Mouse (Mus musculus): ENCODE data around the gene Ran. TPM values are rescaled to one million over a fixed set of nuclear protein-coding genes. Genes with fewer than 3 reads are reported as not detected.

Gene Ran
- polyA plus RNA-seq, 1 experiment from 2014 or later = 437 TPM

DNA sequence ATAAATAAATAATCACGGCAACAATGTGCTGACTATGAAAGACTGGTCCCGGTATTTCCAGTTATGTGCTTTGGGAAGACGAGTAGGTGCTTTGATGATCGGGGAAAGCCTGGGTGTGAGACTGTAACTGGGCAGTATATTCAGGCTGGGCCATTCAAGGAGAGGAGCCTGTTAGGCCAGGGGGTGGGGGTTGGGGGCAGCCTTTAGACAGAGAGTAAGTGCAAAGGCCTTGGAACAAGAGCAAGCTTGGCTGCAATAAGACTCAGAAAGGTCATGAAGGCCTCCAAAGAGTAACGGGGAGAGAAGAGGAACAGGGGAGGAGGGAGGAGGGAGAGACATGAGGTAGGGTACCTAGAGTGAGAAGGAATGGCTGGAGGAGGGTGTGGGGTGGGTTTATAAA, 4.3 kb upstream of the Ran start:
- no peak overlapping the region for H3K27ac ChIP-seq (replicated peaks)
- no peaks in the 10 kb centered on the region for H3K27me3 ChIP-seq
- H3K4me1 ChIP-seq = 0 out of 2 replicates have a peak, but pooled peaks cover 3% of the 10 kb centered on the region
- ATAC-seq (ENCODE audit: insufficient number of reproducible peaks, low FRiP score, low TSS enrichment, low read depth) = no peak
- H3K4me2 ChIP-seq (replicated peaks) = no peak overlapping the region
- 81% methylated on average over 5 of the region's 5 CpGs for WGBS
- no peak overlapping the region for H3K9ac ChIP-seq
- no peaks in the 10 kb centered on the region for H3K36me3 ChIP-seq
- H3K9me3 ChIP-seq (replicated peaks) = no peaks in the 10 kb centered on the region
- H3K4me3 ChIP-seq (replicated peaks) = no peak overlapping the region

DNA sequence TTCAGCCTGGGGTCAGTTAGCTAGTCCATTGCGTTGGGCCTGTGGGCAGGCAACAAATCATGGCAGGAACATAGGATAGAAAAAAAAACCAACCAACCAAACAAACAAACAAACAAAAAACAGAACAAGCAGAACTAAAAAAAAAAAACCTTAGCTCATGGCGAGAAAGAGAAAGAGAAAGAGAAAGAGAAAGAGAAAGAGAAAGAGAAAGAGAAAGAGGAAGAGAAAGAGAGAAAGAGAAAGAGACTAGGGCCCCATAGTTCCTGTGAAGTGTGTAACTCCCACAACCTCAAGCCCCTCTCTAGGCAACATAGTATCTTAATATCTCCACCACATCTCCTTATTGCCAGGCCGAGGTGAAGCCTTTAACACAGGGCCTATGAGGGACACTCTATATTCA, 3.5 kb upstream of the Ran start:
- no peaks in the 10 kb centered on the region for H3K9me3 ChIP-seq (replicated peaks)
- H3K27ac ChIP-seq (replicated peaks) = no peak overlapping the region
- no peak for ATAC-seq (ENCODE audit: insufficient number of reproducible peaks, low FRiP score, low TSS enrichment, low read depth)
- peaks cover 6% of the 10 kb centered on the region; the same call in 1 of the 2 replicates for H3K4me1 ChIP-seq
- H3K4me3 ChIP-seq (replicated peaks) = no peak overlapping the region
- no peaks in the 10 kb centered on the region for H3K27me3 ChIP-seq
- no peak overlapping the region for H3K4me2 ChIP-seq (replicated peaks)
- 89% methylated on average over 3 of the region's 3 CpGs for WGBS
- no peak overlapping the region for H3K9ac ChIP-seq
- no peaks in the 10 kb centered on the region for H3K36me3 ChIP-seq

- 84% methylated on average over 13 of the region's 13 CpGs for WGBS
- Histone ChIP-seq H3K27me3 (no peaks in the 10 kb centered on the region), H3K36me3 (peaks cover 7% of the 10 kb centered on the region; the same call in 1 of the 2 replicates), H3K27ac (replicated peaks) (peak overlapping the region; percentile 94), H3K4me1 (peaks cover 11% of the 10 kb centered on the region; the same call in 1 of the 2 replicates), H3K9ac (peak overlapping the region; percentile 59), H3K9me3 (replicated peaks) (no peaks in the 10 kb centered on the region), H3K4me2 (replicated peaks) (peak overlapping the region; percentile 66), H3K4me3 (replicated peaks) (peak overlapping the region; percentile 90)
- no peak for ATAC-seq (ENCODE audit: insufficient number of reproducible peaks, low FRiP score, low TSS enrichment, low read depth)
These were observed 933 bp upstream of the Ran start for GRCm38 (mm10) chr5:129018782-129019489.

DNA sequence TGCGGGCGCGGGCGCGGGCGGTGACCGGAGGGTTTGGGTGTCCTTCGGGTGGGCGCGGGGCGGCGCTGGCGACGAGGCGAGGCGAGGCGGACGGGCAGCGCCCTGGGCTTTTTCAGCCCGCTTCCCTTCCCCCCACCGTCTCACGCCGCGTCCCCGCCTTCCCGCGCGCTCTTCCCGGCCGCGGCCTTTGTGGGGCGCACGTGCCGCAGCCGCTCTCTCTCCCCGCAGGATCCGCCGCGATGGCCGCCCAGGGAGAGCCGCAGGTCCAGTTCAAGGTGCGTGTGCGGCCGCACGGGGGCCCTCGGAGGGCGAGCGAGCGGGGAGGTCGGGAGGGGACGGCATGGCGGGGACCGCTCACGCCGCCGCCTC, 415 bp downstream of the Ran start:
- no peaks in the 10 kb centered on the region for H3K9me3 ChIP-seq (replicated peaks)
- peak overlapping the region; percentile 90 for H3K4me3 ChIP-seq (replicated peaks)
- ATAC-seq (ENCODE audit: insufficient number of reproducible peaks, low FRiP score, low TSS enrichment, low read depth) = peak; percentile 83
- WGBS = under 1% methylated on average over 56 of the region's 56 CpGs
- peak overlapping the region; percentile 66 for H3K4me2 ChIP-seq (replicated peaks)
- peaks cover 11% of the 10 kb centered on the region; the same call in 1 of the 2 replicates for H3K4me1 ChIP-seq
- peaks cover 16% of the 10 kb centered on the region for H3K36me3 ChIP-seq
- H3K9ac ChIP-seq = peak overlapping the region; percentile 92
- H3K27me3 ChIP-seq = no peaks in the 10 kb centered on the region
- peak overlapping the region; percentile 97 for H3K27ac ChIP-seq (replicated peaks)

- H3K4me1 ChIP-seq = peaks cover 11% of the 10 kb centered on the region; the same call in 1 of the 2 replicates
- 3% methylated on average over 28 of the region's 28 CpGs for WGBS
- H3K9ac ChIP-seq = peak overlapping the region; percentile 92
- peak overlapping the region; percentile 90 for H3K4me3 ChIP-seq (replicated peaks)
- no peak for ATAC-seq (ENCODE audit: insufficient number of reproducible peaks, low FRiP score, low TSS enrichment, low read depth)
- peak overlapping the region; percentile 97 for H3K27ac ChIP-seq (replicated peaks)
- H3K4me2 ChIP-seq (replicated peaks) = peak overlapping the region; percentile 66
- H3K27me3 ChIP-seq = no peaks in the 10 kb centered on the region
- H3K9me3 ChIP-seq (replicated peaks) = no peaks in the 10 kb centered on the region
- H3K36me3 ChIP-seq = peaks cover 20% of the 10 kb centered on the region
These were observed 862 bp downstream of the Ran start for GRCm38 (mm10) chr5:129020731-129021130.

DNA sequence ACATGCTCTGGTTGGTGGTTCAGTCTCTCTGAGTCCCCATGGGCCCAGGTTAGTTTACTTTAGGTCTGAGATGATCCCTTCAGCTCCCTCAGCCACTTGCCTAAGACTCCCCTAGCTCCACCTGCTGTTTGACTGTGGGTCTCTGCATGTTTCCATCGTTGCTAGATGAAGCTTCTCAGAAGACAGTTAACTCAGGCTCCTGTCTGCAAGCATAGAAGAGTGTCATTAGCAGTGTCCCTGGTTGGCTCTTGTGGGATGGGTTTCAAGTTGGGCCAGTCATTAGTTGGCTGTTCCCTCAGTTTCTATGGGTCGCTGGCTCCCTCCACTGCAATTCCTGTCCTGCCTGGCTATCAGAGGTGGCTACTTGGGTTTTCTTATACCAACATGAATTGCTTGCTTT, 5.2 kb downstream of the Ran start:
- ATAC-seq (ENCODE audit: insufficient number of reproducible peaks, low FRiP score, low TSS enrichment, low read depth) = no peak
- WGBS = 33% methylated on average over 2 of the region's 2 CpGs
- H3K4me3 ChIP-seq (replicated peaks) = no peak overlapping the region
- no peak overlapping the region for H3K27ac ChIP-seq (replicated peaks)
- H3K4me1 ChIP-seq = peaks cover 8% of the 10 kb centered on the region; the same call in 1 of the 2 replicates
- H3K9ac ChIP-seq = no peak overlapping the region
- no peak overlapping the region for H3K4me2 ChIP-seq (replicated peaks)
- H3K36me3 ChIP-seq = peaks cover 24% of the 10 kb centered on the region
- H3K27me3 ChIP-seq = no peaks in the 10 kb centered on the region
- no peaks in the 10 kb centered on the region for H3K9me3 ChIP-seq (replicated peaks)

DNA sequence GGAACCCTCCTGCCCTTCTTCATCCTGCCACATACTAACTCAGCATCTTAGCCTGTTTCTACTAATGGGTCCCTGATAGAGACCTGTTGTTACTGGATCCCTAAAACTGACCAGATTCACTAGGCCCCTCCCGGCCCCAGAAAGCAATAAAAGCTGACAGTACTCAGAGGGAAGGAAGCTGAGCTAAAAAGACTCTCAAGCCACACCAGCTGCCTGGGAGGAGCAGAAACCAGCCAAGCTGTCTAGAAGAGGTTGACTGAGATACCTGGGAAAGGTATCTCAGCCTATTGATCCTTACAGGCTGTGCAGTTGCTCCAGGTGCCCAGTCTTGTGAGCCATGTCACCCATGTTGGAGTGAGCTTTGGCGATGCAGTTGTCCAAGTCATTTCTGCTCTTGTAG, 5.9 kb downstream of the Ran start:
- Histone ChIP-seq H3K36me3 (peaks cover 24% of the 10 kb centered on the region), H3K4me3 (replicated peaks) (no peak overlapping the region), H3K4me1 (peaks cover 8% of the 10 kb centered on the region; the same call in 1 of the 2 replicates), H3K9me3 (replicated peaks) (no peaks in the 10 kb centered on the region), H3K27ac (replicated peaks) (no peak overlapping the region), H3K9ac (no peak overlapping the region), H3K4me2 (replicated peaks) (no peak overlapping the region), H3K27me3 (no peaks in the 10 kb centered on the region)
- 89% methylated on average over 2 of the region's 2 CpGs for WGBS
- ATAC-seq (ENCODE audit: insufficient number of reproducible peaks, low FRiP score, low TSS enrichment, low read depth) = no peak

- 88% methylated on average over 3 of the region's 3 CpGs for WGBS
- no peaks in the 10 kb centered on the region for H3K27me3 ChIP-seq
- no peaks in the 10 kb centered on the region for H3K9me3 ChIP-seq (replicated peaks)
- H3K4me2 ChIP-seq (replicated peaks) = no peak overlapping the region
- H3K27ac ChIP-seq (replicated peaks) = no peak overlapping the region
- H3K4me3 ChIP-seq (replicated peaks) = no peak overlapping the region
- H3K9ac ChIP-seq = no peak overlapping the region
- H3K4me1 ChIP-seq = peaks cover 7% of the 10 kb centered on the region; the same call in 1 of the 2 replicates
- no peak for ATAC-seq (ENCODE audit: insufficient number of reproducible peaks, low FRiP score, low TSS enrichment, low read depth)
- H3K36me3 ChIP-seq = peaks cover 24% of the 10 kb centered on the region
These were observed 6.3 kb downstream of the Ran start for GRCm38 (mm10) chr5:129026171-129026570.

DNA sequence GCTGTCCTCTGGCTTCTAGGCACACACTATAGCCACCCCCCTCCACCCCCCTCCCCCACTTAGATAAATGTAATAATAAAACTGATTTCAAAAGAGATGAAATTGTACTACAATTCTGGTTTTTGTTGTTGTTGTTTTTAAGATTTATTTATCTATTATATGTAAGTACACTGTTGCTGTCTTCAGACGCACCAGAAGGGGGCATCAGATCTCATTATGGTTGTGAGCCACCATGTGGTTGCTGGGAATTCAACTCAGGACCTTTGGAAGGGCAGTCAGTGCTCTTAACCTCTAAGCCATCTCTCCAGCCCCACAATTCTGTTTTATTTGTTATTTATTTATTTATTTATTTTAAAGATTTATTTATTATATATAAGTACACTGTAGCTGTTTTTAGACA, 6.8 kb downstream of the Ran start:
- peaks cover 3% of the 10 kb centered on the region; the same call in 1 of the 2 replicates for H3K4me1 ChIP-seq
- H3K27me3 ChIP-seq = no peaks in the 10 kb centered on the region
- H3K4me3 ChIP-seq (replicated peaks) = no peak overlapping the region
- ATAC-seq (ENCODE audit: insufficient number of reproducible peaks, low FRiP score, low TSS enrichment, low read depth) = no peak
- WGBS = 52% methylated on average over 1 of the region's 1 CpGs
- no peak overlapping the region for H3K9ac ChIP-seq
- H3K4me2 ChIP-seq (replicated peaks) = no peak overlapping the region
- no peaks in the 10 kb centered on the region for H3K9me3 ChIP-seq (replicated peaks)
- no peak overlapping the region for H3K27ac ChIP-seq (replicated peaks)
- peaks cover 24% of the 10 kb centered on the region for H3K36me3 ChIP-seq

GRCm38 (mm10) chr5:129029131-129029723, 9.4 kb downstream of the Ran start:
- Histone ChIP-seq H3K4me3 (replicated peaks) (no peak overlapping the region), H3K27ac (replicated peaks) (no peak overlapping the region), H3K4me1 (no peaks in the 10 kb centered on the region), H3K9ac (no peak overlapping the region), H3K27me3 (no peaks in the 10 kb centered on the region), H3K4me2 (replicated peaks) (no peak overlapping the region), H3K36me3 (peaks cover 17% of the 10 kb centered on the region), H3K9me3 (replicated peaks) (no peaks in the 10 kb centered on the region)
- no peak for ATAC-seq (ENCODE audit: insufficient number of reproducible peaks, low FRiP score, low TSS enrichment, low read depth)
- WGBS = 69% methylated on average over 5 of the region's 5 CpGs

GRCm38 (mm10) chr5:129036678-129037077, 16.8 kb downstream of the Ran start:
- Histone ChIP-seq H3K9me3 (replicated peaks) (no peaks in the 10 kb centered on the region), H3K9ac (no peak overlapping the region), H3K4me2 (replicated peaks) (no peak overlapping the region), H3K4me3 (replicated peaks) (no peak overlapping the region), H3K4me1 (no peaks in the 10 kb centered on the region), H3K27ac (replicated peaks) (no peak overlapping the region), H3K27me3 (no peaks in the 10 kb centered on the region), H3K36me3 (no peaks in the 10 kb centered on the region)
- WGBS = 88% methylated on average over 5 of the region's 5 CpGs
- no peak for ATAC-seq (ENCODE audit: insufficient number of reproducible peaks, low FRiP score, low TSS enrichment, low read depth)
